Mouse (Mus musculus): ENCODE measurements around the gene Ptpn21.

GRCm38 (mm10) chr12:98712819-98713218, 24.4 kb downstream of the Ptpn21 start:
- TF ChIP-seq CTCF (IDR thresholded peaks at IDR 0.05; ENCODE audit: low read depth, low read length) = no peak
- no peak for TF ChIP-seq POLR2A (IDR thresholded peaks at IDR 0.05; ENCODE audit: borderline replicate concordance, low read depth, low read length)

Measured in bone marrow macrophage, adult 2 months (primary cell).